Mouse (Mus musculus) heart, postnatal 0 days (tissue): ENCODE results near the gene Ppp1r12b. TPM values are rescaled to one million over a fixed set of nuclear protein-coding genes. Genes with fewer than 3 reads are reported as not detected.
"Not testable (repeated sequence)": the region's sequence is repeated elsewhere in the genome, so short reads cannot be mapped to it uniquely, and the experiment has no call there.

Experiments
- ATAC-seq: fragments of 200-750 bp; cut with Nextera tagmentation; 2 replicates; pipeline ENCODE4 v1.8.0; 2017; ENCODE audit warnings: low read depth, moderate number of reproducible peaks, moderate library complexity; ENCODE audit not compliant: insufficient read depth
- DNase-seq: peaks from one replicate; pipeline ENCODE4 v3.0.0-alpha.2; 2016; ENCODE audit warnings: low spot score
- H3K27ac ChIP-seq: fragments of 300-500 bp; sonication (generic); 2 replicates; pipeline ENCODE4 v1.5.1; 2014; ENCODE audit warnings: low read depth, mild to moderate bottlenecking
- H3K27me3 ChIP-seq: fragments of 300-500 bp; sonication (generic); 2 replicates; pipeline ENCODE4 v1.6.1; 2014; ENCODE audit warnings: low read length, mixed read lengths; ENCODE audit not compliant: control insufficient read depth, insufficient read depth
- H3K36me3 ChIP-seq: fragments of 300-500 bp; sonication (generic); replicated peaks from 2 replicates; pipeline ENCODE4 v1.6.1; 2014; ENCODE audit warnings: low read length, mixed read lengths; ENCODE audit not compliant: control insufficient read depth, insufficient read depth
- H3K4me1 ChIP-seq: fragments of 300-500 bp; sonication (generic); 2 replicates; pipeline ENCODE4 v1.6.1; 2014; ENCODE audit warnings: antibody characterized with exemption; ENCODE audit not compliant: control insufficient read depth, insufficient read depth
- H3K4me2 ChIP-seq: fragments of 300-500 bp; sonication (generic); 2 replicates; pipeline ENCODE4 v1.6.1; 2014; ENCODE audit warnings: low read depth, mild to moderate bottlenecking, low read length, moderate library complexity
- H3K4me3 ChIP-seq: fragments of 300-500 bp; sonication (generic); 2 replicates; pipeline ENCODE4 v1.5.1; 2014; ENCODE audit warnings: low read depth, low read length
- H3K9ac ChIP-seq: fragments of 300-500 bp; sonication (generic); replicated peaks from 2 replicates; pipeline ENCODE4 v1.6.1; 2014; ENCODE audit warnings: low read depth, low read length, mixed read lengths
- H3K9me3 ChIP-seq: fragments of 300-500 bp; sonication (generic); replicated peaks from 2 replicates; pipeline ENCODE4 v1.6.1; 2016; ENCODE audit warnings: low read length; ENCODE audit not compliant: control insufficient read depth
- CTCF ChIP-seq: IDR thresholded peaks from 2 replicates; pipeline ENCODE4 v1.5.1; 2016; ENCODE audit warnings: antibody characterized with exemption, control low read depth, low read depth
- EP300 ChIP-seq: IDR thresholded peaks from 2 replicates; pipeline ENCODE4 v1.6.1; 2016; ENCODE audit warnings: antibody characterized with exemption, low read depth
- WGBS: fragments of 180-500 bp; shearing (Covaris S2); extraction: QIAGEN DNeasy Blood & Tissue Kit; methylation state at CpG from one replicate; pipeline ENCODE4 v1.1.7; 2014; 5-methylcytosine and 5-hydroxymethylcytosine counted together
- polyA plus RNA-seq: library from polyadenylated mRNA; unstranded; fragments of >200 nt; fragmentation: Nextera tagmentation; extraction: Ambion mirVana; gene quantifications from 2 replicates; pipeline ENCODE4 v1.2.1, GENCODE M21; 2015
- total RNA-seq: library from RNA; depleted of rRNA; stranded (reverse); fragments of >200 nt; gene quantifications from 2 replicates; pipeline ENCODE4 v1.2.3, GENCODE M21; 2014; ENCODE audit warnings: low replicate concordance

Gene Ppp1r12b
- total and polyA plus RNA-seq, 2 experiments from 2014 or later: 23.0 to 69.9 TPM

DNA sequence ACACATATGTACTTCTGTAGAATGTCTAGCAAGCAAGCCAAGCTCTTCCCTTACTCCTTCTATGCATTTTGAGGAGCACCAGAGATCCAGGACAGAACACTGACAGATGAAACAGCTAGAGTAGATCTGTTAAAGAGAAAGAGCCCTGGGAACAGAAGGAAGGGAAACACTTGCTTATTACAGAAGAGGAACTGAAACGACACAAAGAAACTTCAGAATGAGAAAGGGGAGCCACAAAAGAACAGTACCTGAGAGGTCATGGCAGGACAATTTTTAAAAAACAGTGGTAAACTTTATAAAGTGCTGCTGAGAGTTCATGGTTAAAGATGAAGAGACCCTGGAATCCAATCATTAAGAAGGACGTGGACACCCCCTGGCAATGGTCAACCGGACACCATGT is 105.4 kb downstream of the Ppp1r12b start:
- Histone ChIP-seq H3K4me1 (peaks cover 6% of the 10 kb centered on the region; the same call in 1 of the 2 replicates), H3K36me3 (peaks cover 15% of the 10 kb centered on the region), H3K9ac (no peak overlapping the region), H3K9me3 (no peaks in the 10 kb centered on the region), H3K4me2 (no peak overlapping the region), H3K27ac (no peak overlapping the region), H3K4me3 (no peak overlapping the region), H3K27me3 (no peaks in the 10 kb centered on the region)
- DNase-seq: no peak
- 96% methylated on average over 3 of the region's 3 CpGs for WGBS
- TF ChIP-seq EP300 (no peak), CTCF (no peak)
- ATAC-seq: no peak

DNA sequence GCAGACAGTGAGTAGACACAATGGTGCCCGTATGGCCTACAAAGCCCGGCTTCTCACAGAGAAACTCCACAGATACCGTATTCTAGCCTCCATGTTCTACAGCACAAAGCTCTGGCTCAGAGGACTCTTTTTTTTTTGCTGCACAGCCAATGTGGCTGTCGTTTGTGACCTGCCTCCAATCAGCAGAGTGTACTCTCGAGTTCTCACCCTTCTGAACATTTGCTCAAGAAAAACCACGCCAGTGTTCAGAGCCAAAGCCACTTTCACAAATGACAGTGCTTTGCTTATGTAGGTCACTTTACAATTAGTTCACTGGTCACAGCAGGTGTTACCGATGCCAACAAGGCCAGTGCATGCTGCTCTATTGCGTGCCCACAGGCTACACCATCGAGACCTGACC is 107.9 kb downstream of the Ppp1r12b start:
- DNase-seq: no peak
- H3K4me2 ChIP-seq: no peak overlapping the region
- H3K9ac ChIP-seq: no peak overlapping the region
- H3K27me3 ChIP-seq: no peaks in the 10 kb centered on the region
- TF ChIP-seq CTCF: no peak
- no peak for TF ChIP-seq EP300
- no peak overlapping the region for H3K4me3 ChIP-seq
- H3K9me3 ChIP-seq: no peaks in the 10 kb centered on the region
- WGBS: 78% methylated on average over 9 of the region's 9 CpGs
- H3K27ac ChIP-seq: 0 out of 2 replicates have a peak overlapping the region, but pooled peaks have one; percentile 11
- peaks cover 19% of the 10 kb centered on the region for H3K36me3 ChIP-seq
- H3K4me1 ChIP-seq: peaks cover 6% of the 10 kb centered on the region; the same call in 1 of the 2 replicates
- ATAC-seq: no peak

DNA sequence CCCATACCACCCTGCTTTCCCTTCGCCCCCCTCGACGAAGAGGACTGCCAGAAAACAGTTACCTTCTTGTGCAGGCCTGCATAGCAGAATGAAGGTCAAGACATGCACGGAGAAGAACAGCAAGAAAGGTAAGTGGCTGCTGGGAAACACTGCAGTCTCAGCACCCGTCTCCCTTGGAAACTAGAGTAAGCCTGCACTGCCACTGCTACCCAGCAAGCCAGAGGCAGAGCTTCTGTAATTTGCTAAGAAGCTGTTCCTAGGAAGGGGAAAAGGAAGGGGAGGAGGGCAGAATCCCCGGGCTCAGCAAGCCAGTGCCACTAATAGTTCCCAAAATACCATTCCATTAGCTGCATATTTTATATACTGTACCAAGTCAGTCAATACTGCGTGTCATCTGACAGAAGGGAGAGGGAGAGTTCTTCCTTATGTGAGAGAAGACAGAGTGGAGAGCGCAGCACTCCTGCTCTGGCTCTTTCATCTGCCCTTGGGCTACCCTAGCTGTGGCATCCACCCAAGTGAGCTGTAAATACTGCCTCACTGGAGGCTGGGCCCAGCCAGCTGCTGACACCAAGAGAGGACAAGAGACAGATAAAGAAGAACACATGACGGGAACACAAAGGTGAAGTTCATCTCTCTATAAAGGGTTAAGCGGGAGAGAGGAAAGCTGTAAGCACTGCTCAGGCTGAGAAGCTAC is 109.3 kb downstream of the Ppp1r12b start:
- no peak overlapping the region; the same call in 1 of the 2 replicates for H3K9ac ChIP-seq
- DNase-seq: peak; percentile 63

DNA sequence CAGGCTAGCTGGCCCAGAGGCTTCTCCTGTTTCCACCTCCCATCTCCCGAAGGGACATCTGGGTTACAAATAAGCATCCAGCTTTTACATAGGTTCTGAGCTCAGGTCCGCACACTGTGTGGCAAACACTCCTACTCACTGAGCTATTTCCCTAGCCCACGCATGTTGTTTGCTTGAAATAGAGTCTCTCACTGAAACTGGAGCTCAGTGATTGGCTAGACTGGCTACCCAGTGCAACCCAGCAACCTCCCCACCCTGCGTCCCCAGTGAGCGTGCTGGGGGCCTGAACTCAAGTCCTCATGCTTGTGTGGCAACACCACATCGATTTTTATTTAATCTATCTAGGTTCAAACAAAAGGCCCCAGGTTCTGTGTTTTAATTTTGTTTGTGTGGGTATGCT is 112.4 kb downstream of the Ppp1r12b start:
- Histone ChIP-seq H3K27ac (no peak overlapping the region), H3K27me3 (no peaks in the 10 kb centered on the region), H3K9ac (no peak overlapping the region), H3K4me1 (peaks cover 6% of the 10 kb centered on the region; the same call in 1 of the 2 replicates), H3K4me3 (no peak overlapping the region), H3K9me3 (no peaks in the 10 kb centered on the region), H3K36me3 (peaks cover 37% of the 10 kb centered on the region), H3K4me2 (no peak overlapping the region)
- TF ChIP-seq CTCF: no peak
- TF ChIP-seq EP300: no peak
- ATAC-seq (no peak), DNase-seq (no peak)
- WGBS: 77% methylated on average over 6 of the region's 6 CpGs

More for the DNA sequence above, 109.3 kb downstream of the Ppp1r12b start:
- TF ChIP-seq EP300 (no peak), CTCF (no peak)
- peak overlapping the region; percentile 80 for H3K27ac ChIP-seq
- H3K9me3 ChIP-seq: no peaks in the 10 kb centered on the region
- 49% methylated on average over 10 of the region's 10 CpGs for WGBS
- peaks cover 28% of the 10 kb centered on the region for H3K36me3 ChIP-seq
- H3K27me3 ChIP-seq: no peaks in the 10 kb centered on the region
- H3K4me3 ChIP-seq: no peak overlapping the region
- 0 out of 2 replicates have a peak overlapping the region, but pooled peaks have one; percentile 8 for H3K4me2 ChIP-seq
- peak; percentile 87 for ATAC-seq
- H3K4me1 ChIP-seq: peaks cover 6% of the 10 kb centered on the region; the same call in 1 of the 2 replicates

- Histone ChIP-seq H3K9me3 (no peaks in the 10 kb centered on the region), H3K27me3 (no peaks in the 10 kb centered on the region), H3K27ac (no peak overlapping the region), H3K9ac (no peak overlapping the region), H3K4me1 (no peaks in the 10 kb centered on the region), H3K4me2 (no peak overlapping the region), H3K4me3 (no peak overlapping the region), H3K36me3 (peaks cover 79% of the 10 kb centered on the region)
- WGBS: 80% methylated on average over 10 of the region's 10 CpGs
- DNase-seq (no peak), ATAC-seq (no peak)
- TF ChIP-seq EP300 (no peak), CTCF (no peak)
Observed at GRCm38 (mm10) chr1:134836909-134837480, 118.7 kb downstream of the Ppp1r12b start.

DNA sequence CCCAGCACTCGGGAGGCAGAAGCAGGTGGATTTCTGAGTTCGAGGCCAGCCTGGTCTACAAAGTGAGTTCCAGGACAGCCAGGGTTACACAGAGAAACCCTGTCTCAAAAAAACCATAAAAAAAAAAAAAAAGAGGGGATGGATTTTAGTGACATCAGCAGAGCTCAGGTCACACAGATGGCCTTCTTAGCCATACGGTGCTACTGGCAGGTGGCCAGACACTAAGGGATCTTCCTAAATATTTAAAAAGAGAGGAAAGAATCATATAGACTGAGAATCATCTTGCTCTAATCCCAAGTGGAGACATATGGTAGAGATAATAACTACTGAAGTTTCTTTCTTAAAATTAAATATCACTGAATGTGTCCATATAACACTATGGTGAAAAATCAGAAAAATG is 124.9 kb downstream of the Ppp1r12b start:
- not testable (repeated sequence) for H3K9me3 ChIP-seq, H3K4me3 ChIP-seq, H3K9ac ChIP-seq, DNase-seq, H3K27me3 ChIP-seq, H3K4me2 ChIP-seq, H3K27ac ChIP-seq, H3K4me1 ChIP-seq, ATAC-seq
- WGBS: 85% methylated on average over 3 of the region's 3 CpGs
- H3K36me3 ChIP-seq: peaks cover 27% of the 10 kb centered on the region
